Mouse (Mus musculus) brain, embryonic 14.5 days (tissue): ENCODE results near the gene Terb2.

Experiments
- CTCF ChIP-seq: fragments of 200-500 bp; IDR thresholded peaks from 2 replicates; pipeline ENCODE4 v1.5.1; 2012; ENCODE audit warnings: inconsistent platforms, mild to moderate bottlenecking, moderate library complexity, borderline replicate concordance; ENCODE audit not compliant: insufficient read depth, insufficient read length; ENCODE audit errors: extremely low read depth
- POLR2A ChIP-seq: fragments of 200-500 bp; IDR thresholded peaks from 2 replicates; pipeline ENCODE4 v1.6.1; 2012; ENCODE audit warnings: mild to moderate bottlenecking, inconsistent platforms, borderline replicate concordance; ENCODE audit not compliant: poor library complexity, insufficient read depth, insufficient read length, severe bottlenecking; ENCODE audit errors: extremely low read depth

DNA sequence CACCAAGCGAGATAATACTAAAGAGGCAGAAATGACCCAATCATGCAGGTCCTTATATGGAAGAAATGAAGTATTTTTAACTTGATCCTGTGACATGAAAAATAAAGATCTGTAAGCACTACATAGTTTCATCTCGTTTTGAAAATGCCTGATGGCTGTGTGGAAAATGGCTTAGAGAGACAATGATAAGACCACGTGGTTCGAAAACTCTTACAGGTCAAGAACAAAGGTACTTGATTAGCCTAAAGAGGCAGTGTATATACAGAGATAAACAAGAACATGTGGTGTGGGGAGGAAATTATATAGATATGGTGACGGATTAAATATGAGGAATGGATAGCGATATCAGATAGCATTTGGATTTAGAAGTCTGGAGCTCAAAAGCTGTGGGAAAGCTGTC lies 14.8 kb upstream of the Terb2 start:
- TF ChIP-seq CTCF (no peak), POLR2A (no peak)
